Mouse (Mus musculus) mouse embryonic stem cell (cell line): Measurements from ENCODE around the gene Rpl9.

Experiments used
- in situ Hi-C, 2 experiments: fragments of 300-500 bp; cut with MboI; formaldehyde crosslinking; loops; 1 replicate in 1 of 2; 3 replicates in 1 of 2; pipeline ENCODE4 v1.14.3; 2019 to 2020; ENCODE audit warnings: low sequenced_read_pairs in 2 of 2, low pct_unique_long_range_greater_than_20kb in 1 of 2, mixed read lengths in 1 of 2; ENCODE audit not compliant: unreplicated experiment in 1 of 2

Rpl9 gene

GRCm38 (mm10) chr5:65390648-65391644 is at the start of gene Rpl9, which contains the start of gene Lias:
Gene Rpl9 (minus strand): TSS chr5:65391444.
Gene Lias (plus strand): TSS chr5:65391497.
- in situ Hi-C loops, result no loop called here

DNA sequence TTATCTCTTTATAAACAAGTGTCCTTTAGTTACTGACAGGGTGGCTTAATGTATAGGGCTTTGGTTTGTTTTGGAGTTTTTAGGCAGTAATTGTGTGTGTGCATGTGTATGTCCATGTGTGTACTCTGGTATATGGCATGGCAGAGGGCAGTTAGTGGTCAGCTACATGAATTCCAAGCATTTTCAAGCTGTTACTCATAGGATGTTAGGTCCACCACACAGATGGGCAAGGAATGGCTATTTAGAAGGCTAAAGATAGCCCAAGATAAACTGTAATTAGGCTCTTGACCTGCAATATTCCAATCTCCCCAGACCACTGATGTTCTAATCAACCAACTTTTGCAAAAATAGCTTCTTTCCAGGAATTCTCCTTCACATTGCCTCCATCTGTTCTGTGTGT is 46.8 kb upstream of the Rpl9 start:
- in situ Hi-C loops, result no loop called here

DNA sequence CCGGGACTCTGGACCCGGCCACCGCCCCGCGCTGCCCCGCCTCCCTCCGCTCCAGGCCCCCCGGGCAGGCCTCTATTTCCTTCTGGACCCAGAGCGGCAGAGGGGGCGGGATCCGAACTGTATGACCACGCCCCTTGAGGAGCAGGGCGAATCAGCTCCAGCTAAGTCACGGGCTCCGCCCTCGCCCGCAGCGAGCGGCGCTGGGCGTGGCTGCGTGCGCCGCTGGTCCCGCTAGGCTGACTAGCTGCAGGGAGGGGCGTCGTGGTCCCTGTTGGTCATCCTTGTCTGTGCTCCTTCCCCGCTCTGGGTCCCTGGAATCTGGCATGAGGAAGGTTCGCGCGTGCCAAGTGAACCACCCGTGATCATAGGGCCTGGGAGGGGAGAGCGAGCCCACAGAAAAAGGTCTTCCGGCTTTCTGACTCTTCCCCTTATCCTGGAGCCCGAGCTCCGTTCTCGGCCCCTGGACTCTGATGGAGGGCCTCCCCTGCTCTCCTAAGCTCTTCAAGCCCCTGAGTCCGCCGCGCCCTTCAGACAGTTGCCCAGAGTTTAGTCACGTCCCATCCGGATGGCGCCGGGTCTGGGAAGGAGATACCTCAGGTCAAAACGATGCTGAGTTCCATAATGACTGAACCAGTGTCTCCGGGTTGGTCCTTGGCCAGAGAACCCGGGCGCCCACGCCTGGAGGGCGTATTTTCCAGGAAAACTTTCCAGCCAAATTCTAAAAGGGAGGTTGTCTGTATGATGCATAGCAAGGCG is 44.7 kb upstream of the Rpl9 start, which contains the start of gene Ugdh:
Gene Ugdh, minus strand, starts transcription at position 144 of the 756 bp plus-strand sequence.
- in situ Hi-C loops, result no loop called here

DNA sequence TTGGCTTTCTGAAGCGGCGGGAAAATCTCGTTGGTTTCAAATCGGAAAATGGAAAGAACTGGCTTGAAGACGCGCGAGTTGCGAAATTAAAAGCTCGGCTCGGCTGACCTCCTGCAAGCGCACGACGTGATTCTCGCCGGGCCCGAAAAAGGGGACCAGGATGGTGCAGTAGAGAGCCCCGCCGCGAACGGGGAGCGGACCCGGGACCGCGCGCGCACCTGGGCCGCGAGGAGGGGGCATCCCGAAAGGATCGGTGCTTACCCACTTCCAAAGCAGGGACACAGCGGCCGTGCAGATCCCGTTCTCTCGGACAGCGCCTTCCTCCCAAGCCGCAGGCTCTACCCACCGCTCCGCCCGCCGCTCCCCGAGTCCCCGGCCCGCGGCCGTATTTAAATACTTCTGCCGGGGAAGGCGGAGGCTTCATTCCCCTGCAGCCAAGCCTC is 44.1 kb upstream of the Rpl9 start:
- in situ Hi-C loops, result no loop called here

GRCm38 (mm10) chr5:65434471-65435362 is 43.5 kb upstream of the Rpl9 start:
- in situ Hi-C loops, result no loop called here

DNA sequence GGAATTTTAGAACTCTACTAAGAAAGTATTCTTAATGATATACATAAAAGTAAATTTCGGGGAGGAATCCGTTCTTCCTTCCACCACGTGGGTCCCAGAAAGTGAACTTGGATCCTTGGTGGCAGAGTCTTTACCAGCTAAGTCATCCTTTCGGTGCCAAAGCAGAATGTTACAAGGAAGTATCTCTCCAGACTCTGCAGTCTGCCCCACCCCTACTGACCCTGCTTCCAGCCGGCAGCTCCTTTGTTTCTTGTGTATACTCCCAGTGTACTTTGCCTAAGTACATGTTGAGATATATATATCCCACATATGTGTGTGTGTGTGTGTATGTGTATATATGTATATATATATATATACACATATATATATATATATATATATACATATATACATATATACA is 38.2 kb upstream of the Rpl9 start:
- in situ Hi-C loops, result no loop called here

DNA sequence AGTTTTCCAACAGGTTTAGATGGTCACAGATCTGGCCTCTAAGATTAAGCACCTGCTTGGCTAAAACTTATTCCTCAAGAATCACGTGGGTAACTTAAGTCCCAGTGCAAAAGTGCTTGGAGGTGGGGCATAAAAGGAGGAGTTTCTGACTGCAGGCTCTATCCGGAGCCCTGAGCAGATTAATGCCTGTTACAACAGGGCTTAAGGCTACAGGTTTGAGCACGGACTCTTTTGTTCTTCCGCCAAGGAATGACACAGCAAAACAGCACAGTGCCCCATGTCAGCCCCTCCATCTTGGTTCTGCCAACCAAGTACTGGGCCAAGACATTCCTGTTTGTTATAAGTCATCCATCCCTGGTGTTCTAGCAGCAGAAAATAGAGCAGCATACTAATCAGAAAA is 37.1 kb upstream of the Rpl9 start:
- in situ Hi-C loops, result no loop called here

- in situ Hi-C loops, result no loop called here
These were observed 34.0 kb upstream of the Rpl9 start for GRCm38 (mm10) chr5:65425251-65425650.

DNA sequence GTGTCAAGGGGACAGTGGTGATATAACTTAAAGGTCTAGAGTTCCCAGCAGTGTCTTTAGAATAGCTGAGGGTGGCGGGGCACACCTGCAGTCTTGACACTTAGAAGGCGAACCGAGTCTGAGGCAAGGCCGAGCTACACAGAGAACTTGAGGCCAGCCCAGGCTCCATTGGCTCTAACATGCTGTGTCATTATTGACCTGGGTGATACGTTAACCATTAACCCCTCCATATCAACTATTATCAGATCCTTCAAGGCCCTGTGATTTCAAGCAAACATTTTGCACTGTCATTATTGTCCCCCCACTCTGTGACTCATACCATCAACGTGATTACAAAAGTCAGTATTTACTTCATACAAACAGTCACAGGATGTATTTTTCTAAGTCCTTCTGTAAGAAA is 33.0 kb upstream of the Rpl9 start:
- in situ Hi-C loops, result no loop called here

DNA sequence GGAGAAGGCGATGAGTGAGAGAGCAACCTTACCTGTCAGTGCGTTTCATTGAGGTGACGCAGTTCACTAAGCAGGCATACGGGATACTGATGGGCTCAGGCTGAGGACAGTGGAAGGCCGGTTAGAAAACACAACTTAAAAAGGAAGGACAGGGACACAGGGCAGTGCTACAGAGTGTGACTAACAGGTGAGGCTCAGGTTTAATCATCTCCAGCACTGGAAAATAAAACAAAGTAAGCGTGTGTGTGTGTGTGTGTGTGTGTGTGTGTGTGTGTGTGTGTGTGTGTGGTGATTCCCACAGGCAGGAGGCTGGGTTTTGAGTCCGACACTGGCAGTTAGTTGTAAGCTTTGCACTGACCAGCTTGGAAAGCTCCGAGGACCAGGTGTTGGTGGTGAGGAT is 31.6 kb upstream of the Rpl9 start:
- in situ Hi-C loops, result no loop called here

DNA sequence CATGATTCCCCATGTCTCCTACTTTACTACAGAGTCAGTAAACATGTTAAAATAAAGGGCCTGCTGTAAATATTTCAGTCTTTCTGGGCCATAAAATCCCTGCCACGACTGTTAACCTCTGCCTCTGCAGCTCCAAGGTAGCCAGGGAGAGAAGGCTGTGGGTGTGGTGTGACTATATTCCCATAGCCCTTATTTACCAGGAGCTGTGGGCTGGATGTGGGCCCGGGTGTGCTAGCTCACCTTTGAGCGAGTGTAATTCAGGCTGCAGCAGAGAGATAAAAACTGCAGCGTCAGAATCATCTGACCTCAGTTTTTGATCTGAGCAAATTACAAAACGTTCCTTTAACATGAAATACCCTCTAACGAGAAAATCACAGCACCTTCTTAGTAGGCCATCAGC is 29.6 kb upstream of the Rpl9 start:
- in situ Hi-C loops, result no loop called here

GRCm38 (mm10) chr5:65419136-65419535 is 27.9 kb upstream of the Rpl9 start:
- in situ Hi-C loops, result no loop called here

DNA sequence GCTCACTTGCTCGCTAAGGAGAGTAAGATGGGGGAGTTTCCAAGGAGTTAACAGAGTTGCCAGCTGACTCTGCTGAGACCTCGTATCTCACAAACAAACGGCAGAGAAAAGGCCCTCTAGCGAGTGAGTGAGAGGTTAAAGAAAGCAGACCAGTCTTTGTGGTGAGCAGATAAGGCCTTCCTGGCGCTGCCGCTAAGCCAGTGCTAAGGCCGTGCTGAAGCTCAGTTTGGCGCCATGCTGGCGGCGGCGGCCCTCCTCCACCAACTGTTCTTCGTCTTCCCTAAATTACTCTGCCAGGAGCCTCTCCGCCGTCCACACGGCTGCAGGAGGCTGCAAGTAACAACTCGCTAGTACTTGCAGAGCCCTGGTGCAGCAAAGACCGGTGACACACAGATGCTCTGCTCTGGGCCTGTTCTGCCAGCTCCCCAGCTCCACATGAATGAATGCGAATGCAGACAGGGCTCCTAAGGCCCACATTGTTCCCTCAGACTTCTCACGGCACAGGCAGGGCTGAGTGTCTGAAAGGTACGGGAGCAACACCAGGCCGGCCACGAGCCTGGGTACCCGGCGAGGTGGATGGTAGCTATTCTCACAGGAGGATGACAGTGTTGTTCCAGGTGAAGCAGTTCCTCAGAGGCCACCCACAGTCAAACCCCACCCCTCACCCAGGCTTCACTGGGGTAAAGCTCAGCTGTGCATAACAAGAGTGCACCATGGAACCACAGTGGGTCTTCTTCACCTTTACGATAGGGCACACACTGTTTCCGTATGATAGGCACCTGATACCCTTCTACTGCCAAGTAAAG is 24.6 kb upstream of the Rpl9 start:
- in situ Hi-C loops, result no loop called here

GRCm38 (mm10) chr5:65407989-65408388 is 16.7 kb upstream of the Rpl9 start:
- in situ Hi-C loops, result no loop called here

DNA sequence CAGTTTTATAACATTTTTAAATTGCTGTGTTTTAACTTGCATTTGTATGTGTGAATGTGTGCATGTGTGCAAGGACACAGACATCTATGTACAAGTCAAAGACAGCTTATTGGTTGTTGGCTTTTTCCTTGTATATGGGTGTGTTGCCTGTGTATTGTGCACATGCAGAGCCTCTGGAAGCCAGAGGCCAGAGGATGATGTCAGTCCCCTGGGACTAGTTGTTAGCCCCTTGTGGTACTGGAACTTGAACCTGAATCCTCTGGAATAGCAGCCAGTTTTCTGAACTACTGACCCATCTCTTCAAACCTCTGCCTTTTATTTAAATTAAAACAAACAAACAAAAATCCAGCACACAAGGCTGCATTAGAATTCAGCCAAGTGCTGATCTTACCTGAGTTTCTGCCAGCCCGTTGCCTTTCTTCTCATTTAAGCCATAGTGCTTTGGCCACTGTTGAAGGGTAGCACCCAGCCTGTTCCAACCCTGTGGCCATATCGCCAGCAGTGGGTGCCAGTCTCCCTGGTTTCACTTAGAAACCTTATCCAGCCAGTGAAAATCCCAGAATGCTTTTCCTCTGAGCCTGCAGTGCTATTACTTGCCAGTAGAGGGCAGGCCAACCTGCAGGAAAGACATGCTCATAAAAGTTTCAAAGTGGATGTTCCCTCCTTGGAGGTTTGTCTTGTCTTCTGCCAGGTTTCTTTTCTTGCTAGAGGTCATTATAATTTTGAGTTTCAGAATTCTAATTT is 10.2 kb upstream of the Rpl9 start:
- in situ Hi-C loops, result no loop called here

- in situ Hi-C loops, result no loop called here
These were observed 3.2 kb upstream of the Rpl9 start for GRCm38 (mm10) chr5:65394425-65394824.

DNA sequence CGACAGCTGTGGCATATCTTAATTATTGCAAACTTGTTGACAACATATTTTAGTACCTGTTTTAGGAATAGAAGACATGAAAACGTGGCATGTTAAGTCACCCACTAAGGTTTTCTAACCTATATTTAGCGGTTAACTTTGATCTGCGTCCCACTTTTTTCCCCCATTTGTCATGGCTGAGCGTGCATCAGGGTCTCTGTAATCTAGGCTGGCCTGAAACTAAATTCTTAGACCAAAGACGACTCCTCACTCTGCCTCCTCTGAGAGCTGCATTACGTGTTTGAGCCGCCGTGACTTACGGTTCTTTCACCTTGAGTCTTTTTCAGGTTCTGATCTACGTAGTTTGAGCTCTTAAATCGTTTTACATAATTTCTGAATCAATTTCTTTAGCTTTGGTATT is 509 bp upstream of the Rpl9 start:
- in situ Hi-C loops, result no loop called here
